Mouse (Mus musculus) liver, embryonic 16.5 days (tissue): ENCODE measurements around the gene Gm49380. TPM values are rescaled to one million over a fixed set of nuclear protein-coding genes. Genes with fewer than 3 reads are reported as not detected.

Source experiments
- ATAC-seq: fragments of 200-750 bp; cut with Nextera tagmentation; 2 replicates; pipeline ENCODE4 v1.8.0; 2017; ENCODE audit warnings: low read depth, mild to moderate bottlenecking, moderate number of reproducible peaks, moderate library complexity
- H3K27ac ChIP-seq: fragments of 300-500 bp; sonication (generic); 2 replicates; pipeline ENCODE4 v1.5.1; 2014; ENCODE audit warnings: mild to moderate bottlenecking, low read length
- H3K27me3 ChIP-seq: fragments of 300-500 bp; sonication (generic); 2 replicates; pipeline ENCODE4 v1.6.1; 2014; ENCODE audit warnings: low read depth, low read length, mixed read lengths; ENCODE audit not compliant: control insufficient read depth, insufficient read depth
- H3K36me3 ChIP-seq: fragments of 300-500 bp; sonication (generic); 2 replicates; pipeline ENCODE4 v1.6.1; 2014; ENCODE audit warnings: mild to moderate bottlenecking; ENCODE audit not compliant: control insufficient read depth, insufficient read depth
- H3K4me1 ChIP-seq: fragments of 300-500 bp; sonication (generic); 2 replicates; pipeline ENCODE4 v1.6.1; 2014; ENCODE audit warnings: low read depth, low read length, mixed read lengths; ENCODE audit not compliant: control insufficient read depth
- H3K4me2 ChIP-seq: fragments of 300-500 bp; sonication (generic); 2 replicates; pipeline ENCODE4 v1.6.1; 2014; ENCODE audit warnings: low read depth, low read length, mixed read lengths
- H3K4me3 ChIP-seq: fragments of 300-500 bp; sonication (generic); 2 replicates; pipeline ENCODE4 v1.5.1; 2014; ENCODE audit warnings: low read depth, mild to moderate bottlenecking, low read length
- H3K9ac ChIP-seq: fragments of 300-500 bp; sonication (generic); 2 replicates; pipeline ENCODE4 v1.6.1; 2014; ENCODE audit warnings: low read depth, low read length
- H3K9me3 ChIP-seq: fragments of 300-500 bp; sonication (generic); replicated peaks from 2 replicates; pipeline ENCODE4 v1.6.1; 2016; ENCODE audit warnings: low read length; ENCODE audit not compliant: control insufficient read depth
- WGBS: fragments of 180-500 bp; shearing (Covaris S2); extraction: QIAGEN DNeasy Blood & Tissue Kit; methylation state at CpG from one replicate; pipeline ENCODE4 v1.1.7; 2014; ENCODE audit not compliant: insufficient replicate concordance; 5-methylcytosine and 5-hydroxymethylcytosine counted together
- polyA plus RNA-seq: library from polyadenylated mRNA; unstranded; fragments of >200 nt; fragmentation: Nextera tagmentation; extraction: Ambion mirVana; gene quantifications from 2 replicates; pipeline ENCODE4 v1.2.1, GENCODE M21; 2015

The Gm49380 gene
- polyA plus RNA-seq, 1 experiment from 2014 or later = not detected

GRCm38 (mm10) chr9:44075276-44075995 is 37.9 kb downstream of the Gm49380 start:
- Histone ChIP-seq H3K27me3 (no peaks in the 10 kb centered on the region; the same call in 1 of the 2 replicates), H3K9ac (no peak overlapping the region), H3K4me3 (no peak overlapping the region), H3K9me3 (no peaks in the 10 kb centered on the region), H3K36me3 (no peaks in the 10 kb centered on the region), H3K4me2 (no peak overlapping the region), H3K4me1 (no peaks in the 10 kb centered on the region; the same call in 1 of the 2 replicates), H3K27ac (no peak overlapping the region)
- ATAC-seq = no peak
- WGBS = 67% methylated on average over 24 of the region's 24 CpGs

DNA sequence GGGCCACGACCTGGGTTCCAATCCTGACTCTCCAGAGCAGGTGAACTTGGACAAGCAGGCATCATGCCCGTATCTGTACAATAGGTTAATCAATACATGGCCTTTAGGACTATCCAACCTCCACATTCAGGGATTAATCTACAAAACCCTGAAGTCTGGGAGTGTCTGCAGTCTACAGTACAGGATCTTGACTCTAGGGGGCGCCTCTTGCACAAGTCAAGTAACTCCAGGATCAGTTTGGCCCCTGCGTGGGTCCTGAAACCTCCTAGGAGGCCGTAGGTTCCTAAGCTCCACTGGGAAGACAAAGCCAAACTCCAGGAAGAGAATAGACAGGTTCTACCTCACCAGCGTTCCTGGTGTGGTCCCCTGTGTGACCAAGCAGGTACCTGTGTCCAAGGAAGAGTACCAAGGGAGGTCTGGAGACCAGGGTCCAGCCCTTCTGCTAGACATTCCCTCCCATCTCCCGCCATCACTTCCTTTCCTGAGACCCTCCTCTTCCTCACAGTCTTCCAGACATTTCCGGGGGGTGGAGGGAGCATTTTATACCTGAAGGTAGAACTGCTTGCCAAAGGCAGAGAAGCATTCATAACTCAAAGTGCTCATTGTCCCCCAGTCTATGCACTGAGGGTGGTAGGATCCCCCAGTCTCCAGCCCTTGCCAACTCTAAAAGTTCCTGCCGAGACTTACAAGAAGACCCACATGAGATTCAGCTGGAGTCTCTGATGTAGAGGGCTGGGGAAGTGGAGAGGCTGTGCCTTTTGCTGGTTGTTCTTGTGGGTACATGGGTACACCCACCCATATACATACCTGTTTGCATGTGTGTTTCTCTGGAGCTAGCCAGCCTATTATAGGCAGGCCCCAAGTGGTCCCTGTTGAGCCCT is 38.7 kb downstream of the Gm49380 start:
- no peaks in the 10 kb centered on the region; the same call in 1 of the 2 replicates for H3K27me3 ChIP-seq
- WGBS = 40% methylated on average over 9 of the region's 9 CpGs
- no peak overlapping the region for H3K4me2 ChIP-seq
- no peak for ATAC-seq
- no peak overlapping the region for H3K27ac ChIP-seq
- no peak overlapping the region for H3K4me3 ChIP-seq
- no peak overlapping the region for H3K9ac ChIP-seq
- no peaks in the 10 kb centered on the region for H3K36me3 ChIP-seq
- H3K9me3 ChIP-seq = no peaks in the 10 kb centered on the region
- no peaks in the 10 kb centered on the region; the same call in 1 of the 2 replicates for H3K4me1 ChIP-seq

GRCm38 (mm10) chr9:44073115-44073514 is 40.2 kb downstream of the Gm49380 start:
- H3K9me3 ChIP-seq = no peaks in the 10 kb centered on the region
- H3K27me3 ChIP-seq = no peaks in the 10 kb centered on the region; the same call in 1 of the 2 replicates
- 49% methylated on average over 5 of the region's 5 CpGs for WGBS
- no peaks in the 10 kb centered on the region for H3K36me3 ChIP-seq
- H3K9ac ChIP-seq = no peak overlapping the region
- H3K4me2 ChIP-seq = no peak overlapping the region
- no peaks in the 10 kb centered on the region for H3K4me1 ChIP-seq
- H3K4me3 ChIP-seq = no peak overlapping the region
- ATAC-seq = no peak
- H3K27ac ChIP-seq = no peak overlapping the region

DNA sequence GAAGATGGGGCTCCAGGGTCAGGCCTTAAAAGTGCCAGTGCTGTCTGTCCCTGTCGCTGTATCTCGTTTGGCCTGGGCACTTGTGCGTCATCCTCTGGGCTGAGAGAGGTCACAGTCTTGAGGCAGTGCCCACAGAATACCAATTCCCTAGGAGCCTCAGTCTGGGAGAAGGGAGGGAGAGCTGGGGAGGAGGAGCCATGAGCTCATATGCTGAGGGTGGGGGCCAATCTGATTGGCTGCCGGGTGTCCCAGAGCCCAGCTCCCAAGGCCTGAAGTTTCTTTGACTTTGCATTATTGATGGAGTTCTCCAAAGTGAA is 40.7 kb downstream of the Gm49380 start:
- no peak overlapping the region for H3K27ac ChIP-seq
- H3K9ac ChIP-seq = no peak overlapping the region
- no peak overlapping the region for H3K4me3 ChIP-seq
- no peaks in the 10 kb centered on the region for H3K36me3 ChIP-seq
- H3K27me3 ChIP-seq = no peaks in the 10 kb centered on the region; the same call in 1 of the 2 replicates
- peaks cover 1% of the 10 kb centered on the region for H3K4me1 ChIP-seq
- H3K4me2 ChIP-seq = no peak overlapping the region
- no peak for ATAC-seq
- 40% methylated on average over 4 of the region's 4 CpGs for WGBS
- H3K9me3 ChIP-seq = no peaks in the 10 kb centered on the region

GRCm38 (mm10) chr9:44071914-44072598 is 41.2 kb downstream of the Gm49380 start:
- H3K9ac ChIP-seq = no peak overlapping the region
- no peak overlapping the region for H3K27ac ChIP-seq
- H3K4me2 ChIP-seq = no peak overlapping the region
- H3K4me1 ChIP-seq = peaks cover 6% of the 10 kb centered on the region
- no peaks in the 10 kb centered on the region; the same call in 1 of the 2 replicates for H3K27me3 ChIP-seq
- no peak overlapping the region for H3K4me3 ChIP-seq
- no peaks in the 10 kb centered on the region for H3K9me3 ChIP-seq
- 42% methylated on average over 11 of the region's 11 CpGs for WGBS
- no peak for ATAC-seq
- no peaks in the 10 kb centered on the region for H3K36me3 ChIP-seq

DNA sequence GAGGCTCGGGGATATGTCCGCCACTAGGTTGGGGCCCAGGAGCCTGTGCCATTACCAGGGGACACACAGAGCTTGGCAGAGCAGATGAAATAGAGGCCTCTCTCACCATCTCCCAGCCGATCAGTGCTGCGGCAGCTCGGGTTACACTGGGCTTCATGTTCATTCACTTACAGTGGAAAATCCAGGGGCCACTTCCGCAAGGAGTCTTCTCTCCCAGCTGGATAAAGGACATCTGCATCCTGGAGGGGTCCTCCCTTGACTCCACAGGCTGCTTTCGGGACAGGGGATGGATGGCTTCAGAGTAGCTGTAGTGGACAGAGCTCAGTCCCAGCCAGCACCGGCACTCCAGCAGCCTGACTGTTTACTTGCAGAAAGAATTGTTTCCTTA is 42.5 kb downstream of the Gm49380 start:
- no peak overlapping the region for H3K9ac ChIP-seq
- H3K27ac ChIP-seq = no peak overlapping the region
- H3K4me1 ChIP-seq = peaks cover 8% of the 10 kb centered on the region
- no peak for ATAC-seq
- no peak overlapping the region for H3K4me2 ChIP-seq
- H3K36me3 ChIP-seq = no peaks in the 10 kb centered on the region
- H3K4me3 ChIP-seq = no peak overlapping the region
- WGBS = 57% methylated on average over 8 of the region's 8 CpGs
- H3K27me3 ChIP-seq = no peaks in the 10 kb centered on the region; the same call in 1 of the 2 replicates
- no peaks in the 10 kb centered on the region for H3K9me3 ChIP-seq

DNA sequence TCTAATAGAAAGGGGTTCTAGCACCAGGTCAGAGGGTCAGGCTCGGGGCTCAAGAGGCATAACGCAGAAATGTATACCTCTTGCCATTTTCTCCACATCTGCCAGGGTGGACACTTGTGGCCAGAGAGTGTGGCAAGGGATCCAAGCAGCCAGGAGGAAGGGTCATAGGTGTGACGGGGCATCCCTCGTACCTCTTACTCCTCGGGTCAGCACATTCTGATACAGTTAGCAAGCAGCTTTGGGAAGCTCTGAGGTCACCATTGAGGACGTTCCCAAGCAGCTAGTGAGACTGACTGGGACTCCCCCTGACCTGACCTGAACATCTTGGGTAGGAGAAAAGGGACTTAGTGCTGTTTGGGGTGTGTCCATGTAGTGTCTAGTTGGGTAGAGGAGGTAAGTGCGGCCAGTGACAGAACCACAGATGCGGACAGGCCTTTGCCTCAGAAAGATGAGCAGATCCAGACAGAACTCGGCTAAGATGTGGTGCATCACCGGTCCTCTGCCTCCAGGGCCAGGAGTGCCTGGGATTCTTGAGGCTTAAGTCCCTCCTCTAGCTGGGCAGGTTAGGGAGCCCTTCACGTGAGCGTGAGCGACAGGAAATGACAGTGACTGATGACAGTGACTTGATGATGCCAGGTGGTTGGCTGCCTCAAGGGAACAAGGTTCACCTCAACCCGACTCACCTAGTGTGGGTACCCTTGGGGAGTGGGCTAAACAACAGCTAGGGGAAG is 43.0 kb downstream of the Gm49380 start:
- no peak overlapping the region for H3K9ac ChIP-seq
- H3K36me3 ChIP-seq = no peaks in the 10 kb centered on the region
- no peak overlapping the region for H3K4me2 ChIP-seq
- H3K4me1 ChIP-seq = peaks cover 8% of the 10 kb centered on the region
- 60% methylated on average over 14 of the region's 14 CpGs for WGBS
- H3K4me3 ChIP-seq = no peak overlapping the region
- no peak for ATAC-seq
- H3K27ac ChIP-seq = no peak overlapping the region
- no peaks in the 10 kb centered on the region; the same call in 1 of the 2 replicates for H3K27me3 ChIP-seq
- H3K9me3 ChIP-seq = no peaks in the 10 kb centered on the region

DNA sequence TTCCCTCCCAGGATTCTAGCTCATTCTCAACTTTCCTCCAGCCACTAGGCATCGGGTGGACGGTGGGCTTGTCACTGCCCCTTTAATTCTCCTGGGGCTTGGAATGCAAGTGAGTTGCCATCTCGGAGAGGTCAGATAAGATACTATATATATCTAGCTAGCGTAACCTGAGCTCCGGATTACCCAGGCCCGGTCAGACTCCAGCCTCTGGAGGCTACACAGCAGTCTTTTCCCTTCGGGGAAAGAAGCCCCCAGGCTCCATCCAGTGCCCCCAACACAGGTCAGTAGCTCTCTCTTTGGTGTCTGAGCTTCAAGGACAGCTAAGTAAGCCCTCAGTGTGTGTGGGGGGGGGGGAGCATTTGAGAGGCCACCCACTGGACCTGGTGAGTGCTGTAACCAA is 44.0 kb downstream of the Gm49380 start:
- ATAC-seq = no peak
- Histone ChIP-seq H3K4me2 (no peak overlapping the region), H3K4me1 (peaks cover 8% of the 10 kb centered on the region), H3K27ac (no peak overlapping the region), H3K9me3 (no peaks in the 10 kb centered on the region), H3K27me3 (no peaks in the 10 kb centered on the region; the same call in 1 of the 2 replicates), H3K36me3 (no peaks in the 10 kb centered on the region), H3K9ac (no peak overlapping the region), H3K4me3 (no peak overlapping the region)
- WGBS = 29% methylated on average over 7 of the region's 7 CpGs
